Mouse (Mus musculus) heart, postnatal 0 days (tissue): ENCODE data around the gene Neurod6. TPM values are rescaled to one million over a fixed set of nuclear protein-coding genes. Genes with fewer than 3 reads are reported as not detected.

ENCODE experiments used
- ATAC-seq: fragments of 200-750 bp; cut with Nextera tagmentation; 2 replicates; pipeline ENCODE4 v1.8.0; 2017; ENCODE audit warnings: low read depth, moderate number of reproducible peaks, moderate library complexity; ENCODE audit not compliant: insufficient read depth
- DNase-seq: peaks from one replicate; pipeline ENCODE4 v3.0.0-alpha.2; 2016; ENCODE audit warnings: low spot score
- H3K27ac ChIP-seq: fragments of 300-500 bp; sonication (generic); 2 replicates; pipeline ENCODE4 v1.5.1; 2014; ENCODE audit warnings: low read depth, mild to moderate bottlenecking
- H3K27me3 ChIP-seq: fragments of 300-500 bp; sonication (generic); 2 replicates; pipeline ENCODE4 v1.6.1; 2014; ENCODE audit warnings: low read length, mixed read lengths; ENCODE audit not compliant: control insufficient read depth, insufficient read depth
- H3K36me3 ChIP-seq: fragments of 300-500 bp; sonication (generic); replicated peaks from 2 replicates; pipeline ENCODE4 v1.6.1; 2014; ENCODE audit warnings: low read length, mixed read lengths; ENCODE audit not compliant: control insufficient read depth, insufficient read depth
- H3K4me1 ChIP-seq: fragments of 300-500 bp; sonication (generic); 2 replicates; pipeline ENCODE4 v1.6.1; 2014; ENCODE audit warnings: antibody characterized with exemption; ENCODE audit not compliant: control insufficient read depth, insufficient read depth
- H3K4me2 ChIP-seq: fragments of 300-500 bp; sonication (generic); 2 replicates; pipeline ENCODE4 v1.6.1; 2014; ENCODE audit warnings: low read depth, mild to moderate bottlenecking, low read length, moderate library complexity
- H3K4me3 ChIP-seq: fragments of 300-500 bp; sonication (generic); 2 replicates; pipeline ENCODE4 v1.5.1; 2014; ENCODE audit warnings: low read depth, low read length
- H3K9ac ChIP-seq: fragments of 300-500 bp; sonication (generic); replicated peaks from 2 replicates; pipeline ENCODE4 v1.6.1; 2014; ENCODE audit warnings: low read depth, low read length, mixed read lengths
- H3K9me3 ChIP-seq: fragments of 300-500 bp; sonication (generic); replicated peaks from 2 replicates; pipeline ENCODE4 v1.6.1; 2016; ENCODE audit warnings: low read length; ENCODE audit not compliant: control insufficient read depth
- CTCF ChIP-seq: IDR thresholded peaks from 2 replicates; pipeline ENCODE4 v1.5.1; 2016; ENCODE audit warnings: antibody characterized with exemption, control low read depth, low read depth
- EP300 ChIP-seq: IDR thresholded peaks from 2 replicates; pipeline ENCODE4 v1.6.1; 2016; ENCODE audit warnings: antibody characterized with exemption, low read depth
- WGBS: fragments of 180-500 bp; shearing (Covaris S2); extraction: QIAGEN DNeasy Blood & Tissue Kit; methylation state at CpG from one replicate; pipeline ENCODE4 v1.1.7; 2014; 5-methylcytosine and 5-hydroxymethylcytosine counted together
- polyA plus RNA-seq: library from polyadenylated mRNA; unstranded; fragments of >200 nt; fragmentation: Nextera tagmentation; extraction: Ambion mirVana; gene quantifications from 2 replicates; pipeline ENCODE4 v1.2.1, GENCODE M21; 2015
- total RNA-seq: library from RNA; depleted of rRNA; stranded (reverse); fragments of >200 nt; gene quantifications from 2 replicates; pipeline ENCODE4 v1.2.3, GENCODE M21; 2014; ENCODE audit warnings: low replicate concordance; rRNA removed

Gene Neurod6
- total and polyA plus RNA-seq, 2 experiments from 2014 or later: not detected

- TF ChIP-seq CTCF (no peak), EP300 (no peak)
These were observed 34.8 kb downstream of the Neurod6 start for GRCm38 (mm10) chr6:55646111-55646823.

GRCm38 (mm10) chr6:55634662-55635061 lies 46.4 kb downstream of the Neurod6 start:
- no peak overlapping the region for H3K4me2 ChIP-seq
- no peaks in the 10 kb centered on the region for H3K4me1 ChIP-seq
- H3K4me3 ChIP-seq: no peak overlapping the region
- 0% methylated on average over 1 of the region's 1 CpGs for WGBS
- DNase-seq (no peak), ATAC-seq (no peak)
- no peaks in the 10 kb centered on the region for H3K9me3 ChIP-seq
- TF ChIP-seq CTCF: no peak
- no peak for TF ChIP-seq EP300
- no peaks in the 10 kb centered on the region for H3K36me3 ChIP-seq
- 0 out of 2 replicates have a peak, but pooled peaks cover 4% of the 10 kb centered on the region for H3K27me3 ChIP-seq
- H3K27ac ChIP-seq: no peak overlapping the region
- no peak overlapping the region for H3K9ac ChIP-seq

More at GRCm38 (mm10) chr6:55646111-55646823, 34.8 kb downstream of the Neurod6 start:
- ATAC-seq: no peak
- Histone ChIP-seq H3K36me3 (no peaks in the 10 kb centered on the region), H3K27ac (no peak overlapping the region), H3K4me1 (peaks cover 13% of the 10 kb centered on the region), H3K9ac (no peak overlapping the region), H3K9me3 (no peaks in the 10 kb centered on the region), H3K4me2 (no peak overlapping the region), H3K4me3 (no peak overlapping the region), H3K27me3 (peaks cover 17% of the 10 kb centered on the region)
- 51% methylated on average over 14 of the region's 14 CpGs for WGBS
- no peak for DNase-seq

Other genes with a start within 250 kb of the Neurod6 start
- gene Adcyap1r1, start 229.3 kb downstream of the Neurod6 start, total RNA-seq: 3.9 and 4.2 TPM in 2 replicates
- gene Adcyap1r1, start 229.3 kb downstream of the Neurod6 start, polyA plus RNA-seq: 1.1 and 1.4 TPM in 2 replicates
- not detected in 2 replicates for gene Itprid1, start 155.6 kb upstream of the Neurod6 start, total RNA-seq
- 0.07 TPM in 1 of 2 replicates, not detected in the other for gene Itprid1, start 155.6 kb upstream of the Neurod6 start, polyA plus RNA-seq